Comparison of ENCODE assay signal across 26 mouse cellular contexts in genomic region chr10:127906138-127906537, GRCm38 (mm10). TPM values are rescaled to one million over a fixed set of nuclear protein-coding genes. Genes with fewer than 3 reads are reported as not detected.
DNase-seq lines count a peak whose midpoint lies in the region; ATAC-seq and TF ChIP-seq lines count a peak whose summit lies in the region.
"Had no signal": no experiment of that assay in that cellular context is flagged by ENCODE, and none has a peak within 500 bp of the region (broad histone marks: within the 10 kb centered on the region; RNA-seq: fewer than 3 reads in every experiment).

No protein-coding gene starts in this region.

- H3K9ac ChIP-seq in ES-Bruce4 (ENCODE audit: low read depth, poor library complexity, severe bottlenecking), result no peak overlapping the region
- H3K9ac ChIP-seq: embryonic facial prominence, embryonic 13.5 days; embryonic facial prominence, embryonic 15.5 days; forebrain, embryonic 12.5 days had no signal

- TF ChIP-seq CTCF in E14TG2a.4 (conservative IDR thresholded peaks at IDR 0.05; ENCODE audit: low read length) (no peak), ES-Bruce4 (IDR thresholded peaks at IDR 0.05; ENCODE audit: low read depth, low read length) (no peak)

- H3K4me1 ChIP-seq in E14TG2a.4 (replicated peaks; ENCODE audit: low read depth, low read length) (peaks cover 67% of the 10 kb centered on the region), ES-Bruce4 (ENCODE audit: control insufficient read depth, insufficient read depth, low read length) (peaks cover 18% of the 10 kb centered on the region)

- peak; percentile 52 for DNase-seq in testis, postnatal 14 days (ENCODE audit: low spot score)
- no peak for DNase-seq in thymus, postnatal 4 days
- DNase-seq: adrenal gland, adult 2 months; adrenal gland, postnatal 10 days; adrenal gland, postnatal 25 days; cerebellum, adult 11 months; cerebellum, adult 18-20 months; cerebellum, adult 8-10 months; cerebellum, adult 9-11 months; cerebellum, postnatal 14 days; cerebellum, postnatal 36 days; embryo, embryonic 11 days had no signal

- no peak for TF ChIP-seq POLR2A in ES-Bruce4 (IDR thresholded peaks at IDR 0.05; ENCODE audit: insufficient read depth, low read length)

- peak overlapping the region; percentile 51; the same call in 1 of the 2 replicates for H3K27ac ChIP-seq in ES-Bruce4 (ENCODE audit: insufficient read depth, low read length)
- H3K27ac ChIP-seq: embryonic facial prominence, embryonic 13.5 days; embryonic facial prominence, embryonic 15.5 days; forebrain, embryonic 10.5 days; forebrain, embryonic 12.5 days had no signal

- H3K9me3 ChIP-seq in E14TG2a.4 (ENCODE audit: low read length), result no peaks in the 10 kb centered on the region
- 0 out of 2 replicates have a peak, but pooled peaks cover 2% of the 10 kb centered on the region for H3K9me3 ChIP-seq in ES-Bruce4 (replicated peaks; ENCODE audit: control insufficient read depth, insufficient read depth, low read length, poor library complexity, severe bottlenecking)
- H3K9me3 ChIP-seq: embryonic facial prominence, embryonic 13.5 days; embryonic facial prominence, embryonic 15.5 days; forebrain, embryonic 10.5 days; forebrain, embryonic 12.5 days had no signal

- TF ChIP-seq EP300 in ES-Bruce4 (IDR thresholded peaks at IDR 0.05; ENCODE audit: insufficient read depth, low read depth, low read length), result 0 out of 2 replicates have a peak, but pooled peaks have one; percentile 40

- H3K4me3 ChIP-seq in E14TG2a.4 (replicated peaks; ENCODE audit: low read length), result 0 out of 2 replicates have a peak overlapping the region, but pooled peaks have one; percentile 11
- H3K4me3 ChIP-seq in ES-Bruce4 (ENCODE audit: low read depth, low read length), result no peak overlapping the region
- H3K4me3 ChIP-seq: embryonic facial prominence, embryonic 13.5 days; embryonic facial prominence, embryonic 15.5 days; erythroblast, embryonic 14.5 days; forebrain, embryonic 10.5 days; forebrain, embryonic 12.5 days had no signal

- H3K36me3 ChIP-seq in E14TG2a.4 (ENCODE audit: insufficient read depth, low read length), result no peaks in the 10 kb centered on the region
- H3K36me3 ChIP-seq in ES-Bruce4 (ENCODE audit: control insufficient read depth, insufficient read depth, low read length, poor library complexity, severe bottlenecking), result no peaks in the 10 kb centered on the region
- H3K36me3 ChIP-seq: embryonic facial prominence, embryonic 13.5 days; embryonic facial prominence, embryonic 15.5 days; forebrain, embryonic 10.5 days; forebrain, embryonic 12.5 days had no signal

- no peak for ATAC-seq in activated CD4-positive, CD25-positive, alpha-beta regulatory T cell, adult 4 months
- ATAC-seq: forebrain, embryonic 14.5 days; forebrain, embryonic 16.5 days had no signal

- H3K27me3 ChIP-seq in E14TG2a.4 (ENCODE audit: insufficient read depth, low read length) (0 out of 2 replicates have a peak, but pooled peaks cover under 1% of the 10 kb centered on the region), ES-Bruce4 (ENCODE audit: control insufficient read depth, insufficient read depth, low read length, poor library complexity, severe bottlenecking) (no peaks in the 10 kb centered on the region)
- H3K27me3 ChIP-seq: embryonic facial prominence, embryonic 13.5 days; embryonic facial prominence, embryonic 15.5 days; forebrain, embryonic 12.5 days had no signal

RNA-seq across cellular contexts. Expression of gene Sdr9c7, which starts 7.8 kb away (rescaled TPM):
- not detected in 2 replicates for polyA plus RNA-seq in ES-Bruce4 (2011; ENCODE audit: insufficient read depth, insufficient read length, low read depth, missing spikeins)
- polyA plus RNA-seq in activated CD4-positive, CD25-positive, alpha-beta regulatory T cell, adult 4 months (2017; shearing (Covaris generic)), result not detected
- polyA plus RNA-seq: brain, embryonic 14.5 days; C2C12; embryonic facial prominence, embryonic 11.5 days; erythroblast, embryonic 14.5 days; forebrain, embryonic 10.5 days; forebrain, embryonic 12.5 days; forebrain, embryonic 14.5 days; forebrain, embryonic 16.5 days had no signal

RNA-seq across cellular contexts. Expression of gene Rdh7, which starts 17.5 kb away (rescaled TPM):
- polyA plus RNA-seq in ES-Bruce4 (2011; ENCODE audit: insufficient read depth, insufficient read length, low read depth, missing spikeins), result not detected in 2 replicates
- not detected for polyA plus RNA-seq in activated CD4-positive, CD25-positive, alpha-beta regulatory T cell, adult 4 months (2017; shearing (Covaris generic))
- polyA plus RNA-seq: brain, embryonic 14.5 days; C2C12; embryonic facial prominence, embryonic 11.5 days; embryonic facial prominence, embryonic 13.5 days; embryonic facial prominence, embryonic 15.5 days; erythroblast, embryonic 14.5 days; forebrain, embryonic 10.5 days; forebrain, embryonic 12.5 days; forebrain, embryonic 14.5 days; forebrain, embryonic 16.5 days; frontal cortex, adult 2 months had no signal

RNA-seq across cellular contexts. Expression of gene Rdh16f2, which starts 39.9 kb away (rescaled TPM):
- polyA plus RNA-seq in ES-Bruce4 (2011; ENCODE audit: insufficient read depth, insufficient read length, low read depth, missing spikeins), result not detected in 2 replicates
- not detected for polyA plus RNA-seq in activated CD4-positive, CD25-positive, alpha-beta regulatory T cell, adult 4 months (2017; shearing (Covaris generic))
- polyA plus RNA-seq: adrenal gland, adult 2 months; brain, embryonic 14.5 days; C2C12; embryonic facial prominence, embryonic 11.5 days; embryonic facial prominence, embryonic 13.5 days; embryonic facial prominence, embryonic 15.5 days; erythroblast, embryonic 14.5 days; forebrain, embryonic 10.5 days; forebrain, embryonic 12.5 days; forebrain, embryonic 14.5 days; forebrain, embryonic 16.5 days; frontal cortex, adult 2 months had no signal

RNA-seq across cellular contexts. Expression of gene Rdh19, which starts 56.4 kb away (rescaled TPM):
- not detected in 2 replicates for polyA plus RNA-seq in ES-Bruce4 (2011; ENCODE audit: insufficient read depth, insufficient read length, low read depth, missing spikeins)
- not detected for polyA plus RNA-seq in activated CD4-positive, CD25-positive, alpha-beta regulatory T cell, adult 4 months (2017; shearing (Covaris generic))
- polyA plus RNA-seq: adrenal gland, adult 2 months; brain, embryonic 14.5 days; C2C12; embryonic facial prominence, embryonic 11.5 days; embryonic facial prominence, embryonic 13.5 days; embryonic facial prominence, embryonic 15.5 days; erythroblast, embryonic 14.5 days; forebrain, embryonic 10.5 days; forebrain, embryonic 12.5 days; forebrain, embryonic 14.5 days; forebrain, embryonic 16.5 days; frontal cortex, adult 2 months had no signal
